Mouse (Mus musculus): ENCODE data around the gene Piezo1. TPM values are rescaled to one million over a fixed set of nuclear protein-coding genes. Genes with fewer than 3 reads are reported as not detected.

Piezo1 gene
- 2.6 and 3.4 TPM in 2 replicates for polyA plus RNA-seq (2015; fragmentation: Nextera tagmentation; extraction: Ambion mirVana)

GRCm38 (mm10) chr8:122551265-122552051 is at the start of gene Piezo1:
Gene Piezo1, minus strand, starts transcription at chr8:122551329.
- DNase-seq = peak; percentile 95
- Histone ChIP-seq H3K9me3 (ENCODE audit: low read length) (no peaks in the 10 kb centered on the region), H3K4me1 (ENCODE audit: insufficient read depth) (peaks cover 39% of the 10 kb centered on the region), H3K4me2 (ENCODE audit: low read depth, low read length) (peak within 1 kb of the TSS; percentile 96), H3K9ac (replicated peaks) (peak within 1 kb of the TSS; percentile 87), H3K27me3 (ENCODE audit: insufficient read depth, low read length) (no peaks in the 10 kb centered on the region), H3K27ac (ENCODE audit: low read depth) (peak within 1 kb of the TSS; percentile 89), H3K4me3 (ENCODE audit: low read depth, low read length) (peak within 1 kb of the TSS; percentile 91), H3K36me3 (replicated peaks; ENCODE audit: insufficient read depth, low read length) (no peaks in the 10 kb centered on the region)
- peak; percentile 100 for TF ChIP-seq CTCF (IDR thresholded peaks at IDR 0.05; ENCODE audit: low read depth)
- TF ChIP-seq EP300 (IDR thresholded peaks at IDR 0.05; ENCODE audit: low read depth) = no peak
- ATAC-seq = peak; percentile 80
- 11% methylated on average over 43 of the region's 56 CpGs for WGBS (ENCODE audit: insufficient replicate concordance)

GRCm38 (mm10) chr8:122600666-122601065 is 49.5 kb upstream of the Piezo1 start:
- H3K9me3 ChIP-seq (ENCODE audit: low read length) = no peaks in the 10 kb centered on the region
- H3K9ac ChIP-seq (replicated peaks) = no peak overlapping the region
- ATAC-seq (no peak), DNase-seq (no peak)
- no peak overlapping the region for H3K27ac ChIP-seq (ENCODE audit: low read depth)
- peaks cover 27% of the 10 kb centered on the region for H3K36me3 ChIP-seq (replicated peaks; ENCODE audit: insufficient read depth, low read length)
- WGBS (ENCODE audit: insufficient replicate concordance) = 92% methylated on average over 9 of the region's 9 CpGs
- no peak overlapping the region for H3K4me3 ChIP-seq (ENCODE audit: low read depth, low read length)
- H3K27me3 ChIP-seq (ENCODE audit: insufficient read depth, low read length) = no peaks in the 10 kb centered on the region
- no peak overlapping the region for H3K4me2 ChIP-seq (ENCODE audit: low read depth, low read length)
- H3K4me1 ChIP-seq (ENCODE audit: insufficient read depth) = 0 out of 2 replicates have a peak, but pooled peaks cover 2% of the 10 kb centered on the region
- no peak for TF ChIP-seq EP300 (IDR thresholded peaks at IDR 0.05; ENCODE audit: low read depth)
- TF ChIP-seq CTCF (IDR thresholded peaks at IDR 0.05; ENCODE audit: low read depth) = no peak

- ATAC-seq = no peak
- DNase-seq = no peak
- no peaks in the 10 kb centered on the region; the same call in 1 of the 2 replicates for H3K4me1 ChIP-seq (ENCODE audit: insufficient read depth)
- H3K4me3 ChIP-seq (ENCODE audit: low read depth, low read length) = no peak overlapping the region
- no peaks in the 10 kb centered on the region for H3K9me3 ChIP-seq (ENCODE audit: low read length)
- H3K36me3 ChIP-seq (replicated peaks; ENCODE audit: insufficient read depth, low read length) = peaks cover 26% of the 10 kb centered on the region
- no peak overlapping the region; the same call in 1 of the 2 replicates for H3K4me2 ChIP-seq (ENCODE audit: low read depth, low read length)
- TF ChIP-seq EP300 (IDR thresholded peaks at IDR 0.05; ENCODE audit: low read depth) (no peak), CTCF (IDR thresholded peaks at IDR 0.05; ENCODE audit: low read depth) (no peak)
- no peaks in the 10 kb centered on the region for H3K27me3 ChIP-seq (ENCODE audit: insufficient read depth, low read length)
- H3K27ac ChIP-seq (ENCODE audit: low read depth) = peak overlapping the region; percentile 66
- 32% methylated on average over 4 of the region's 4 CpGs for WGBS (ENCODE audit: insufficient replicate concordance)
- H3K9ac ChIP-seq (replicated peaks) = no peak overlapping the region
These were observed 44.9 kb upstream of the Piezo1 start for GRCm38 (mm10) chr8:122596031-122596430.

GRCm38 (mm10) chr8:122593783-122594507 is 42.8 kb upstream of the Piezo1 start:
- Histone ChIP-seq H3K27me3 (ENCODE audit: insufficient read depth, low read length) (no peaks in the 10 kb centered on the region), H3K9ac (replicated peaks) (peak overlapping the region; percentile 38; the same call in 1 of the 2 replicates), H3K4me1 (ENCODE audit: insufficient read depth) (no peaks in the 10 kb centered on the region; the same call in 1 of the 2 replicates), H3K9me3 (ENCODE audit: low read length) (no peaks in the 10 kb centered on the region), H3K27ac (ENCODE audit: low read depth) (peak overlapping the region; percentile 69; the same call in 1 of the 2 replicates), H3K4me3 (ENCODE audit: low read depth, low read length) (no peak overlapping the region), H3K4me2 (ENCODE audit: low read depth, low read length) (0 out of 2 replicates have a peak overlapping the region, but pooled peaks have one; percentile 29), H3K36me3 (replicated peaks; ENCODE audit: insufficient read depth, low read length) (peaks cover 23% of the 10 kb centered on the region)
- 72% methylated on average over 19 of the region's 19 CpGs for WGBS (ENCODE audit: insufficient replicate concordance)
- DNase-seq (no peak), ATAC-seq (no peak)
- TF ChIP-seq CTCF (IDR thresholded peaks at IDR 0.05; ENCODE audit: low read depth) (no peak), EP300 (IDR thresholded peaks at IDR 0.05; ENCODE audit: low read depth) (no peak)

- Histone ChIP-seq H3K27me3 (ENCODE audit: insufficient read depth, low read length) (no peaks in the 10 kb centered on the region), H3K36me3 (replicated peaks; ENCODE audit: insufficient read depth, low read length) (peaks cover 20% of the 10 kb centered on the region), H3K9ac (replicated peaks) (no peak overlapping the region), H3K4me1 (ENCODE audit: insufficient read depth) (no peaks in the 10 kb centered on the region; the same call in 1 of the 2 replicates), H3K9me3 (ENCODE audit: low read length) (no peaks in the 10 kb centered on the region), H3K27ac (ENCODE audit: low read depth) (peak overlapping the region; percentile 69; the same call in 1 of the 2 replicates), H3K4me3 (ENCODE audit: low read depth, low read length) (no peak overlapping the region), H3K4me2 (ENCODE audit: low read depth, low read length) (peak overlapping the region; percentile 29; the same call in 1 of the 2 replicates)
- TF ChIP-seq CTCF (IDR thresholded peaks at IDR 0.05; ENCODE audit: low read depth) (no peak), EP300 (IDR thresholded peaks at IDR 0.05; ENCODE audit: low read depth) (no peak)
- DNase-seq (peak; percentile 44), ATAC-seq (peak; percentile 53)
- WGBS (ENCODE audit: insufficient replicate concordance) = 51% methylated on average over 12 of the region's 12 CpGs
These were observed 42.1 kb upstream of the Piezo1 start for GRCm38 (mm10) chr8:122593240-122593639.

- 70% methylated on average over 10 of the region's 10 CpGs for WGBS (ENCODE audit: insufficient replicate concordance)
- Histone ChIP-seq H3K27me3 (ENCODE audit: insufficient read depth, low read length) (no peaks in the 10 kb centered on the region), H3K4me3 (ENCODE audit: low read depth, low read length) (no peak overlapping the region), H3K4me1 (ENCODE audit: insufficient read depth) (peaks cover 13% of the 10 kb centered on the region), H3K9me3 (ENCODE audit: low read length) (no peaks in the 10 kb centered on the region), H3K36me3 (replicated peaks; ENCODE audit: insufficient read depth, low read length) (peaks cover 6% of the 10 kb centered on the region), H3K27ac (ENCODE audit: low read depth) (no peak overlapping the region), H3K9ac (replicated peaks) (no peak overlapping the region), H3K4me2 (ENCODE audit: low read depth, low read length) (no peak overlapping the region)
- ATAC-seq = no peak
- no peak for DNase-seq
- TF ChIP-seq CTCF (IDR thresholded peaks at IDR 0.05; ENCODE audit: low read depth) = no peak
- no peak for TF ChIP-seq EP300 (IDR thresholded peaks at IDR 0.05; ENCODE audit: low read depth)
These were observed 35.6 kb upstream of the Piezo1 start for GRCm38 (mm10) chr8:122586749-122587148.

All from liver, postnatal 0 days (tissue).